In genomic region chr16:38905911-38906310, GRCm38 (mm10) we compare ENCODE assay signal across 35 mouse cellular contexts. TPM values are rescaled to one million over a fixed set of nuclear protein-coding genes. Genes with fewer than 3 reads are reported as not detected.
A peak's percentile ranks its signal among the peaks of the same experiment; 100 is the strongest.
DNase-seq lines count a peak whose midpoint lies in the region; ATAC-seq lines count a peak whose summit lies in the region.
"Had no signal": no experiment of that assay in that cellular context is flagged by ENCODE, and none has a peak within 500 bp of the region (broad histone marks: within the 10 kb centered on the region; RNA-seq: fewer than 3 reads in every experiment).

No protein-coding gene starts in this region.

- no peak for ATAC-seq in heart, embryonic 12.5 days (ENCODE audit: insufficient number of reproducible peaks, low FRiP score)
- ATAC-seq: Patski had no signal

- peaks cover 41% of the 10 kb centered on the region for H3K27me3 ChIP-seq in heart, embryonic 12.5 days (replicated peaks)

- peak; percentile 13 to 27 for DNase-seq in cerebellum, postnatal 14 days
- DNase-seq in cerebellum, adult 9-11 months, result no peak
- DNase-seq in left cerebral cortex, postnatal 4 days, result peak; percentile 66
- no peak for DNase-seq in left cerebral cortex, postnatal 10 days (ENCODE audit: extremely low spot score in 1 of 2, low spot score in 2 of 2)
- DNase-seq in Muller cell, postnatal 12 days (ENCODE audit: inconsistent ontology term), result peak; percentile 12
- DNase-seq in retina, postnatal 1 day, result peak; percentile 89
- DNase-seq: adrenal gland, postnatal 10 days; cerebellum, adult 11 months; cerebellum, postnatal 25 days; gastrocnemius, adult 2 months; gastrocnemius, postnatal 36 days; heart, adult 2 months; heart, postnatal 10 days; kidney, adult 2 months; kidney, postnatal 4 days; lung, embryonic 14.5 days; right cerebral cortex, postnatal 25 days; thymus, adult 18-20 months; thymus, postnatal 25 days had no signal

- intact Hi-C loops in left cerebral cortex, postnatal 4 days (cut with DNase I), result loop anchor here (10.0 kb wide), 1 partner anchor 139 kb away; no protein-coding TSS in a partner anchor
- intact Hi-C loops in left cerebral cortex, postnatal 10 days (cut with DNase I), result no loop called here

- H3K4me1 ChIP-seq in heart, embryonic 12.5 days (replicated peaks), result no peaks in the 10 kb centered on the region
- H3K4me1 ChIP-seq: embryonic facial prominence, embryonic 15.5 days; heart, embryonic 13.5 days; liver, embryonic 15.5 days; stomach, embryonic 15.5 days had no signal

- WGBS in heart, embryonic 12.5 days, result 63% methylated on average over 10 of the region's 10 CpGs

- no peak overlapping the region for H3K4me3 ChIP-seq in heart, embryonic 12.5 days
- H3K4me3 ChIP-seq: embryonic facial prominence, embryonic 10.5 days; embryonic facial prominence, embryonic 15.5 days; forebrain, embryonic 12.5 days; gastrocnemius, adult 2 months; heart, adult 2 months; heart, embryonic 13.5 days; hindbrain, embryonic 15.5 days; limb, embryonic 12.5 days; liver, embryonic 15.5 days; midbrain, embryonic 10.5 days; stomach, embryonic 15.5 days had no signal

- H3K9ac ChIP-seq in heart, embryonic 12.5 days, result no peak overlapping the region
- H3K9ac ChIP-seq: embryonic facial prominence, embryonic 15.5 days; forebrain, embryonic 12.5 days; heart, embryonic 13.5 days; hindbrain, embryonic 15.5 days; limb, embryonic 12.5 days; liver, embryonic 15.5 days; lung, embryonic 14.5 days; stomach, embryonic 15.5 days had no signal

- no peaks in the 10 kb centered on the region for H3K9me3 ChIP-seq in heart, embryonic 12.5 days (replicated peaks)
- H3K9me3 ChIP-seq: embryonic facial prominence, embryonic 10.5 days; embryonic facial prominence, embryonic 15.5 days; forebrain, embryonic 12.5 days; heart, embryonic 13.5 days; hindbrain, embryonic 15.5 days; limb, embryonic 12.5 days; liver, embryonic 15.5 days; midbrain, embryonic 10.5 days; stomach, embryonic 15.5 days had no signal

- no peak overlapping the region for H3K4me2 ChIP-seq in heart, embryonic 12.5 days
- H3K4me2 ChIP-seq: embryonic facial prominence, embryonic 15.5 days; forebrain, embryonic 12.5 days; heart, embryonic 13.5 days; hindbrain, embryonic 15.5 days; limb, embryonic 12.5 days; liver, embryonic 15.5 days; lung, embryonic 14.5 days; stomach, embryonic 15.5 days had no signal

- no peaks in the 10 kb centered on the region for H3K36me3 ChIP-seq in heart, embryonic 12.5 days
- H3K36me3 ChIP-seq: embryonic facial prominence, embryonic 10.5 days; embryonic facial prominence, embryonic 15.5 days; forebrain, embryonic 12.5 days; G1E; heart, embryonic 13.5 days; hindbrain, embryonic 15.5 days; limb, embryonic 12.5 days; liver, embryonic 15.5 days; midbrain, embryonic 10.5 days; stomach, embryonic 15.5 days had no signal

- H3K27ac ChIP-seq in heart, embryonic 12.5 days (ENCODE audit: poor library complexity, severe bottlenecking), result no peak overlapping the region
- H3K27ac ChIP-seq: embryonic facial prominence, embryonic 10.5 days; embryonic facial prominence, embryonic 15.5 days; forebrain, embryonic 12.5 days; gastrocnemius, adult 2 months; heart, adult 2 months; heart, embryonic 13.5 days; hindbrain, embryonic 15.5 days; kidney, postnatal 0 days; limb, embryonic 12.5 days; liver, embryonic 15.5 days; midbrain, embryonic 10.5 days; stomach, embryonic 15.5 days had no signal

RNA-seq across cellular contexts. Expression of gene Igsf11, which starts 13.4 kb away (rescaled TPM):
- 10 to 100 TPM; 14.3 to 14.4 TPM for total RNA-seq in left cerebral cortex, postnatal 4 days (2021)
- 10 to 100 TPM; 23.6 to 28.1 TPM for total RNA-seq in left cerebral cortex, postnatal 10 days (2021)
- polyA plus RNA-seq in heart, embryonic 12.5 days (2016; fragmentation: Nextera tagmentation; extraction: Ambion mirVana), result 0.30 and 0.31 TPM in 2 replicates
- total RNA-seq: megakaryocyte progenitor cell, adult 5-6 weeks; monocyte, adult 5-6 weeks; neutrophil, adult 5-6 weeks had no signal
- polyA plus RNA-seq: G1E had no signal

Comparison
In these comparisons a context has a peak if more than half of its experiments do, and no peak if none do; other contexts are left out.
1. DNase-seq: peak in cerebellum, postnatal 14 days (2 of 2), left cerebral cortex, postnatal 4 days (single experiment), Muller cell, postnatal 12 days (single experiment) and retina, postnatal 1 day (single experiment); none in cerebellum, adult 9-11 months (single experiment) and left cerebral cortex, postnatal 10 days (0 of 2).